In genomic region chr11:49844969-49845368, GRCm38 (mm10) we compare ENCODE assay signal across 7 mouse cellular contexts. TPM values are rescaled to one million over a fixed set of nuclear protein-coding genes. Genes with fewer than 3 reads are reported as not detected.
DNase-seq lines count a peak whose midpoint lies in the region; ATAC-seq and TF ChIP-seq lines count a peak whose summit lies in the region.

No protein-coding gene starts in this region.

- ATAC-seq in frontal cortex, adult (ENCODE audit: low TSS enrichment), result peak; percentile 24; the same call in 1 of the 2 replicates
- no peak for ATAC-seq in lung, postnatal 0 days

- no peaks in the 10 kb centered on the region for H3K9me3 ChIP-seq in lung, postnatal 0 days (ENCODE audit: low read length)

- TF ChIP-seq POLR2A in bone marrow, adult 2 months (IDR thresholded peaks at IDR 0.05; ENCODE audit: borderline replicate concordance, control insufficient read depth, low read depth, low read length), result no peak

- H3K36me3 ChIP-seq in lung, postnatal 0 days (ENCODE audit: insufficient read depth, low read length), result no peaks in the 10 kb centered on the region

- peaks cover 3% of the 10 kb centered on the region for H3K4me1 ChIP-seq in bone marrow, adult 2 months (ENCODE audit: control insufficient read depth, insufficient read depth, low read length)
- H3K4me1 ChIP-seq in lung, postnatal 0 days (ENCODE audit: insufficient read depth, low read depth, low read length), result peaks cover 12% of the 10 kb centered on the region; the same call in 1 of the 2 replicates

- H3K9ac ChIP-seq in lung, postnatal 0 days (replicated peaks; ENCODE audit: low read depth), result no peak overlapping the region

- peak; percentile 75 for DNase-seq in urinary bladder, postnatal 14 days (ENCODE audit: low spot score)
- no peak for DNase-seq in urinary bladder, adult 2 months (ENCODE audit: low spot score)
- DNase-seq in kidney, postnatal 14 days, result peak; percentile 77
- DNase-seq in lung, postnatal 0 days (ENCODE audit: low spot score), result peak; percentile 75
- peak; percentile 59 for DNase-seq in right cerebral cortex, postnatal 4 days

- H3K4me3 ChIP-seq in bone marrow, adult 2 months (replicated peaks; ENCODE audit: control insufficient read depth, low read depth, low read length), result no peak overlapping the region
- no peak overlapping the region for H3K4me3 ChIP-seq in lung, postnatal 0 days (ENCODE audit: low read depth, low read length)

- no peak overlapping the region for H3K27ac ChIP-seq in bone marrow, adult 2 months (ENCODE audit: control insufficient read depth, insufficient read depth, low read depth, low read length, poor library complexity)
- no peak overlapping the region for H3K27ac ChIP-seq in lung, postnatal 0 days (ENCODE audit: low read length)

- no peak overlapping the region for H3K4me2 ChIP-seq in lung, postnatal 0 days (replicated peaks; ENCODE audit: low read depth, low read length)

- TF ChIP-seq EP300 in lung, postnatal 0 days (IDR thresholded peaks at IDR 0.05), result no peak

- H3K27me3 ChIP-seq in lung, postnatal 0 days (replicated peaks; ENCODE audit: insufficient read depth, low read length), result no peaks in the 10 kb centered on the region

- TF ChIP-seq CTCF in bone marrow, adult 2 months (IDR thresholded peaks at IDR 0.05; ENCODE audit: control insufficient read depth, insufficient read depth, low read length), result peak; percentile 74
- peak; percentile 78 for TF ChIP-seq CTCF in lung, postnatal 0 days (IDR thresholded peaks at IDR 0.05)

- 38% methylated on average over 3 of the region's 3 CpGs for WGBS in bone marrow, adult 2 months
- WGBS in lung, postnatal 0 days, result 38% methylated on average over 3 of the region's 3 CpGs

RNA-seq across cellular contexts. Expression of gene Mapk9, which starts 1.6 kb away (rescaled TPM):
- polyA plus RNA-seq in urinary bladder, adult 2 months (2012; rRNA removed), result 36.5 and 37.6 TPM in 2 replicates
- polyA plus RNA-seq in bone marrow, adult 2 months (2011; ENCODE audit: insufficient read depth, insufficient read length, low replicate concordance, missing spikeins), result 14.0 and 15.2 TPM in 2 replicates
- 30.2 and 32.3 TPM in 2 replicates for polyA plus RNA-seq in lung, postnatal 0 days (2015; fragmentation: Nextera tagmentation; extraction: Ambion mirVana)

RNA-seq across cellular contexts. Expression of gene Gfpt2, which starts 51.0 kb away (rescaled TPM):
- polyA plus RNA-seq in urinary bladder, adult 2 months (2012; rRNA removed), result 11.3 and 13.6 TPM in 2 replicates
- 3.2 TPM in 1 of 2 replicates, not detected in the other for polyA plus RNA-seq in bone marrow, adult 2 months (2011; ENCODE audit: insufficient read depth, insufficient read length, low replicate concordance, missing spikeins)
- polyA plus RNA-seq in lung, postnatal 0 days (2015; fragmentation: Nextera tagmentation; extraction: Ambion mirVana), result 3.9 and 4.5 TPM in 2 replicates

RNA-seq across cellular contexts. Expression of gene Rasgef1c, which starts 56.7 kb away (rescaled TPM):
- 2.0 and 2.5 TPM in 2 replicates for polyA plus RNA-seq in urinary bladder, adult 2 months (2012; rRNA removed)
- polyA plus RNA-seq in bone marrow, adult 2 months (2011; ENCODE audit: insufficient read depth, insufficient read length, low replicate concordance, missing spikeins), result not detected in 2 replicates
- polyA plus RNA-seq in lung, postnatal 0 days (2015; fragmentation: Nextera tagmentation; extraction: Ambion mirVana), result not detected in 2 replicates
